Mouse (Mus musculus) layer of hippocampus, postnatal 36 days (tissue): ENCODE data around the gene A830031A19Rik. TPM values are rescaled to one million over a fixed set of nuclear protein-coding genes. Genes with fewer than 3 reads are reported as not detected.

ENCODE experiments used
- DNase-seq, 2 experiments: peaks; one replicate each; pipeline ENCODE4 v3.0.0; 2022
- microRNA-seq, 2 experiments: library from miRNA; unstranded; fragments of <30 nt; microRNA quantifications; one replicate each; pipeline ENCODE4 v1.2.0; 2021
- total RNA-seq, 2 experiments: library from RNA; stranded (reverse); gene quantifications; 2 replicates each; pipeline ENCODE4 v1.2.3; 2021

A830031A19Rik gene
- total RNA-seq, 2 experiments from 2014 or later, result 1.4 to 1.6 TPM

DNA sequence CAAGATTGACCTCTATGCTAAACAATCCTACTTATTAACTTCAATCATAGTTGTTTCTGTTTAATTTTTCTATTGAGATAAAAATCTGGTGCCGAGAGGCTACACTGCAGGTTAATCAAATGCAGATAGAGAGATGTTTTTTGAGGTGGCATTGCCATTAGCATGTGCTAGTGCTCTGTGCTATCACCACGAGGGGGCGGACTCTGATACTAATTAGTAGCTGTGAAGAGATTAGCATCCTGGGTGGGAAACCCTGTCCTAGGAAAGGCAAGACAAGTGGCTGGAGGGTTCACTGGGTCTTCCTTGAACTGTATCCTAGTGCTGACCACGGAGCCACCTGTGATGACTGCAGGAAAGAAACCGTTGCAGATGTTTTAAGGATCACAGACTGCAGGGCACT lies 66.6 kb downstream of the A830031A19Rik start:
- peak in 1 of 2 experiments; percentile 15 for DNase-seq

GRCm38 (mm10) chr11:24005445-24006156 lies 69.3 kb downstream of the A830031A19Rik start:
- DNase-seq, result peak; percentile 33 to 42

DNA sequence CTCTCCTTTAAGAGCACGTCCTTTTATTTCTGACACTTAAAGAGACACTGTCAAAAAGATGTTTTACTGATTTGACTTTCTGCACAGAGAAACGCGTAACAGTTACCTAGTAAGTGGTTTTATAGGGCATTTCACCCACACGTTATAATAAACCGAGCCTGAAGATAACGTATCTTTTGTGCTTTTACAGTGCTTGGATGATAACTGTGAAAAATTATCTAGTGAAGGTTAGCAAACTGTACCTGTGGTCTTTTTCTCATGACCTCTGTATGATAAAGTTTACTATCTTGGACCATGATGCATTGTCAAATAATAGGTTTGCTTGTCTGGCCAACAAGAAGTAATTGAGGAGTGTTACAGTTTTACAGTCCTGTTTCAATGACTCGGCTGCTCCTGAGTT lies 74.2 kb downstream of the A830031A19Rik start:
- no peak for DNase-seq

Small RNAs within 50 kb of the gene (microRNA-seq; reads per million reads assigned to microRNA genes)
- 0 reads per million in 2 experiments for gene Gm44381

Other genes starting within 250 kb of the A830031A19Rik start
- 10 to 100 TPM; 19.1 to 22.3 TPM for gene Papolg, start 179.8 kb downstream of the A830031A19Rik start, total RNA-seq
- gene Bcl11a, start 3.0 kb upstream of the A830031A19Rik start, total RNA-seq, result 100 to 1,000 TPM; 112 to 113 TPM